Mouse (Mus musculus): ENCODE data around the gene Kat14.
A peak's percentile ranks its signal among the peaks of the same experiment; 100 is the strongest.

Gene Kat14

DNA sequence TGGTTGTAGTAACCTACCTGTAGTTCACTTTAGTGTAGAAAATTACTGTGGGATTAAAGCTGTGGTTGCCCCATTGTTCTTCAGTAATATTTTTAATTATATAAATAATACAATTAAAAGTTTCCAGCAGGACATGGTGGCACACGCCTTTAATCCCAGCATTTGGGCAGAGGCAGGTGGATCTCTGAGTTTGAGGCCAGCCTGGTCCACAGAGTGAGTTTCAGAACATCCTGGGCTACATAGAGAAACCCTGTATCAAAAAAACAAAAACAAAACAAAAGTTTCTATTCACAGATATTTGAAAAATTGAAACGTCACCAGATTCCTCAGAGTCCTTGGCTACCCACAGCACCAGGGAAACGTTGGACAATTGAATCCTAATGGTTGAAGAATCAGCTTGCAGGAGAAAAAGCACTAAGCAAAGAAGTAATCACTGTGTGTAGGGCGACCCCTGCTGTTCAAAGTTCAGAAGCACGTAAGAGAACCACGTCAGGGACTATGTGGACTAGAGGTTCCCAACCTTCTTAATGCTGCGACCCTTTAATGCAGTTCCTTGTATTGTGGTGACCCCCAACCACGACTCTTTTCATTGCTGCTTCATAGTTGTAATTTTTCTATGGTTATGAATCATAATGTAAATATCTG is 83.7 kb downstream of the Kat14 start:
- DNase-seq (ENCODE audit: low read depth, low spot score) = peak; percentile 61

Measured in retina, postnatal 7 days (tissue).